Mouse (Mus musculus) mouse embryonic stem cell (cell line): ENCODE measurements around the gene Crtc1.

Experiments
- in situ Hi-C, 2 experiments: fragments of 300-500 bp; cut with MboI; formaldehyde crosslinking; loops; 1 replicate in 1 of 2; 3 replicates in 1 of 2; pipeline ENCODE4 v1.14.3; 2019 to 2020; ENCODE audit warnings: low sequenced_read_pairs in 2 of 2, low pct_unique_long_range_greater_than_20kb in 1 of 2, mixed read lengths in 1 of 2; ENCODE audit not compliant: unreplicated experiment in 1 of 2

The Crtc1 gene

GRCm38 (mm10) chr8:70465701-70466100, 26.3 kb upstream of the Crtc1 start:
- in situ Hi-C loops, result no loop called here

GRCm38 (mm10) chr8:70464162-70464561, 24.8 kb upstream of the Crtc1 start:
- in situ Hi-C loops, result no loop called here

GRCm38 (mm10) chr8:70463306-70463705, 23.9 kb upstream of the Crtc1 start:
- in situ Hi-C loops, result no loop called here

GRCm38 (mm10) chr8:70462516-70462813, 23.1 kb upstream of the Crtc1 start:
- in situ Hi-C loops, result no loop called here

GRCm38 (mm10) chr8:70461765-70462515, 22.6 kb upstream of the Crtc1 start:
- in situ Hi-C loops, result no loop called here

GRCm38 (mm10) chr8:70460606-70461005, 21.2 kb upstream of the Crtc1 start:
- in situ Hi-C loops, result no loop called here

GRCm38 (mm10) chr8:70460199-70460598, 20.8 kb upstream of the Crtc1 start:
- in situ Hi-C loops, result no loop called here

GRCm38 (mm10) chr8:70459636-70460035, 20.3 kb upstream of the Crtc1 start:
- in situ Hi-C loops, result no loop called here

GRCm38 (mm10) chr8:70458462-70458861, 19.1 kb upstream of the Crtc1 start:
- in situ Hi-C loops, result no loop called here

GRCm38 (mm10) chr8:70457882-70458281, 18.5 kb upstream of the Crtc1 start:
- in situ Hi-C loops, result no loop called here

- in situ Hi-C loops, result no loop called here
Measured at GRCm38 (mm10) chr8:70456996-70457395, 17.6 kb upstream of the Crtc1 start.

GRCm38 (mm10) chr8:70453852-70454251, 14.5 kb upstream of the Crtc1 start:
- in situ Hi-C loops, result no loop called here

- in situ Hi-C loops, result no loop called here
Measured at GRCm38 (mm10) chr8:70452196-70452966, 13.0 kb upstream of the Crtc1 start.

GRCm38 (mm10) chr8:70447639-70448420, 8.5 kb upstream of the Crtc1 start:
- in situ Hi-C loops, result no loop called here

- in situ Hi-C loops, result no loop called here
Measured at GRCm38 (mm10) chr8:70445988-70446387, 6.6 kb upstream of the Crtc1 start.

GRCm38 (mm10) chr8:70443326-70443725, 3.9 kb upstream of the Crtc1 start:
- in situ Hi-C loops, result no loop called here

GRCm38 (mm10) chr8:70441565-70441964, 2.2 kb upstream of the Crtc1 start:
- in situ Hi-C loops, result no loop called here

- in situ Hi-C loops, result no loop called here
Measured at GRCm38 (mm10) chr8:70440246-70440645, 867 bp upstream of the Crtc1 start.

- in situ Hi-C loops, result no loop called here
Measured at GRCm38 (mm10) chr8:70439848-70440179, 435 bp upstream of the Crtc1 start.
